Mouse (Mus musculus) brain, embryonic 14.5 days (tissue): ENCODE measurements around the gene Rab10. TPM values are rescaled to one million over a fixed set of nuclear protein-coding genes. Genes with fewer than 3 reads are reported as not detected.

Experiments
- DNase-seq: peaks from one replicate; pipeline ENCODE4 v3.0.0-alpha.2; 2011; ENCODE audit warnings: low read depth
- CTCF ChIP-seq: fragments of 200-500 bp; IDR thresholded peaks from 2 replicates; pipeline ENCODE4 v1.5.1; 2012; ENCODE audit warnings: inconsistent platforms, mild to moderate bottlenecking, moderate library complexity, borderline replicate concordance; ENCODE audit not compliant: insufficient read depth, insufficient read length; ENCODE audit errors: extremely low read depth
- POLR2A ChIP-seq: fragments of 200-500 bp; IDR thresholded peaks from 2 replicates; pipeline ENCODE4 v1.6.1; 2012; ENCODE audit warnings: mild to moderate bottlenecking, inconsistent platforms, borderline replicate concordance; ENCODE audit not compliant: poor library complexity, insufficient read depth, insufficient read length, severe bottlenecking; ENCODE audit errors: extremely low read depth
- polyA plus RNA-seq: library from polyadenylated mRNA; depleted of rRNA; stranded (reverse); fragments of >200 nt; gene quantifications from 2 replicates; pipeline ENCODE4 v1.2.3, GENCODE M21; 2012; rRNA removed

Rab10 gene
- 140 and 159 TPM in 2 replicates for polyA plus RNA-seq

- peak; percentile 99 for DNase-seq
- TF ChIP-seq CTCF (no peak), POLR2A (peak; percentile 84)
These were observed at the start of gene Rab10 for GRCm38 (mm10) chr12:3309391-3310320. TSS of gene Rab10 (minus strand) at chr12:3309969.

- DNase-seq, result peak; percentile 81
- TF ChIP-seq POLR2A (no peak), CTCF (peak; percentile 66; the same call in 1 of the 2 replicates)
These were observed 49.5 kb upstream of the Rab10 start for GRCm38 (mm10) chr12:3359302-3359701.

- DNase-seq, result peak; percentile 17
- TF ChIP-seq POLR2A (no peak), CTCF (no peak)
These were observed 47.1 kb upstream of the Rab10 start for GRCm38 (mm10) chr12:3356824-3357223.

GRCm38 (mm10) chr12:3355068-3355467, 45.3 kb upstream of the Rab10 start:
- no peak for TF ChIP-seq CTCF
- TF ChIP-seq POLR2A, result no peak

GRCm38 (mm10) chr12:3352216-3352615, 42.4 kb upstream of the Rab10 start:
- no peak for DNase-seq
- TF ChIP-seq POLR2A (no peak), CTCF (no peak)

More at GRCm38 (mm10) chr12:3355068-3355467, 45.3 kb upstream of the Rab10 start:
- no peak for DNase-seq

GRCm38 (mm10) chr12:3350136-3350535, 40.4 kb upstream of the Rab10 start:
- TF ChIP-seq CTCF (no peak), POLR2A (no peak)
- no peak for DNase-seq

- DNase-seq, result no peak
- no peak for TF ChIP-seq CTCF
- TF ChIP-seq POLR2A, result no peak
These were observed 39.6 kb upstream of the Rab10 start for GRCm38 (mm10) chr12:3349387-3349786.

GRCm38 (mm10) chr12:3347682-3348081, 37.9 kb upstream of the Rab10 start:
- TF ChIP-seq POLR2A (no peak), CTCF (no peak)
- DNase-seq, result no peak

GRCm38 (mm10) chr12:3345038-3345437, 35.3 kb upstream of the Rab10 start:
- no peak for DNase-seq
- TF ChIP-seq POLR2A (no peak), CTCF (no peak)

- no peak for TF ChIP-seq CTCF
- no peak for TF ChIP-seq POLR2A
- no peak for DNase-seq
These were observed 34.4 kb upstream of the Rab10 start for GRCm38 (mm10) chr12:3344155-3344554.

GRCm38 (mm10) chr12:3338931-3339330, 29.2 kb upstream of the Rab10 start:
- DNase-seq, result no peak
- no peak for TF ChIP-seq CTCF
- TF ChIP-seq POLR2A, result no peak

GRCm38 (mm10) chr12:3329677-3330076, 19.9 kb upstream of the Rab10 start:
- TF ChIP-seq POLR2A, result no peak
- TF ChIP-seq CTCF, result no peak
- DNase-seq, result no peak
